Mouse (Mus musculus) heart, embryonic 14.5 days (tissue): ENCODE measurements at regions not wholly inside any gene's neighbourhood (a gene's known extent, or its start where the extent isn't known, plus 50 kb on each side); places are given as distances from the start of the nearest gene placed in this dataset.
A peak's percentile ranks its signal among the peaks of the same experiment; 100 is the strongest.

Source experiments
- ATAC-seq: fragments of 200-750 bp; cut with Nextera tagmentation; 2 replicates; pipeline ENCODE4 v1.8.0; 2017; ENCODE audit warnings: low read depth, moderate TSS enrichment; ENCODE audit not compliant: insufficient number of reproducible peaks, insufficient read depth, low FRiP score
- H3K27ac ChIP-seq, 2 experiments: fragments of 200-500 bp in 1 of 2; fragments of 300-500 bp in 1 of 2; sonication (generic) in 1 of 2; replicated peaks in 1 of 2; 2 replicates each; pipeline ENCODE4 v1.5.1; 2012 to 2014; ENCODE audit warnings: low read depth in 2 of 2, low read length in 2 of 2, control low read depth in 1 of 2, mild to moderate bottlenecking in 1 of 2, mixed read lengths in 1 of 2; ENCODE audit not compliant: control insufficient read depth in 1 of 2, insufficient read depth in 1 of 2
- H3K27me3 ChIP-seq: fragments of 300-500 bp; sonication (generic); 2 replicates; pipeline ENCODE4 v1.6.1; 2014; ENCODE audit warnings: mild to moderate bottlenecking, low read length, control low read depth; ENCODE audit not compliant: control insufficient read depth, insufficient read depth
- H3K36me3 ChIP-seq: fragments of 300-500 bp; sonication (generic); 2 replicates; pipeline ENCODE4 v1.6.1; 2014; ENCODE audit warnings: mild to moderate bottlenecking, control low read depth, low read length, mixed read lengths; ENCODE audit not compliant: control insufficient read depth, insufficient read depth
- H3K4me1 ChIP-seq, 2 experiments: fragments of 200-500 bp in 1 of 2; fragments of 300-500 bp in 1 of 2; sonication (generic) in 1 of 2; 2 replicates each; pipeline ENCODE4 v1.6.1; 2012 to 2014; ENCODE audit warnings: low read length in 2 of 2, control low read depth in 1 of 2, mixed read lengths in 1 of 2; ENCODE audit not compliant: control insufficient read depth in 2 of 2, insufficient read depth in 2 of 2
- H3K4me2 ChIP-seq: fragments of 300-500 bp; sonication (generic); 2 replicates; pipeline ENCODE4 v1.6.1; 2014; ENCODE audit warnings: mild to moderate bottlenecking, low read length
- H3K4me3 ChIP-seq, 2 experiments: fragments of 200-500 bp in 1 of 2; fragments of 300-500 bp in 1 of 2; sonication (generic) in 1 of 2; 2 replicates each; pipeline ENCODE4 v1.5.1; 2012 to 2014; ENCODE audit warnings: low read length in 2 of 2, mild to moderate bottlenecking in 2 of 2, control low read depth in 1 of 2, low read depth in 1 of 2, moderate library complexity in 1 of 2; ENCODE audit not compliant: control insufficient read depth in 1 of 2, insufficient read depth in 1 of 2
- H3K9ac ChIP-seq: fragments of 300-500 bp; sonication (generic); 2 replicates; pipeline ENCODE4 v1.6.1; 2014; ENCODE audit warnings: mild to moderate bottlenecking, low read length
- H3K9me3 ChIP-seq: fragments of 300-500 bp; sonication (generic); 2 replicates; pipeline ENCODE4 v1.6.1; 2016; ENCODE audit warnings: low read length, control low read depth; ENCODE audit not compliant: control insufficient read depth
- WGBS: fragments of 180-500 bp; shearing (Covaris S2); extraction: QIAGEN DNeasy Blood & Tissue Kit; methylation state at CpG from one replicate; pipeline ENCODE4 v1.1.7; 2014; 5-methylcytosine and 5-hydroxymethylcytosine counted together

DNA sequence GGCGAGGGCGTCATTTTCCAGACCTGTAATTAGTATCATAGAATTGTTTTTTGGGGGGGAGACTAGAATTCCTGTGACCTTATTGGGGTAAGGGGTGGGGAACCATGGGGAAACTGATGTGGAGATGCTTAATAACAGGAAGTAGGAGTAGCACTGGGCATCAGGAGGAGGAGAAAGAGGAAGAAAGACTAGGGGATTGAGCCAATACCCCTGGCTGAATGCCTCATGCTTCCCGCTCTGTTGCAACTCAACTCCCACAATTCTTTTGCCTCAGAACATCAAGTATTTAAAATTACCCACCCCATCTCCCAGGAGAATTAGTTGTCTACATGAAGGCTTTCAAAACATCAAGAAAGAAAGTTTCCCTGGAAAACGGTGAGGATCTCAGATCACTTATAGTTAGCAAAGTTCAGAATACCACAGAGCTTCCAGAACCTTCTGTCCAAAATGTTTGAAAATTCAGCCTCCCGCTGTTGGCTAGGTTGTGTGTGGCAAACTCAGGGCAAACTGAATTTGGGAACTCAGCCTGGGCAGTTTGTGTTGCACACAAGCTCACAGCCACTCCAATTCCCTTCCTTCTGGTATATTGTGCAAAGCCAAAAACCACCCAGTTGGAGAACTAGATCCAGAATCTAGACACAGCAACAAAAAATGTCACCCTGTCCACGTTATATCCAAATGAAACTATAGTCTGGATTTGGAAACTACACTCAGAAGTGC, 209.8 kb downstream of the Icos start:
- Histone ChIP-seq H3K27me3 (no peaks in the 10 kb centered on the region), H3K9me3 (no peaks in the 10 kb centered on the region), H3K9ac (no peak overlapping the region), H3K4me1 (no peaks in the 10 kb centered on the region), H3K4me2 (no peak overlapping the region), H3K27ac (no peak overlapping the region), H3K36me3 (no peaks in the 10 kb centered on the region), H3K4me3 (no peak overlapping the region)
- 83% methylated on average over 6 of the region's 6 CpGs for WGBS
- ATAC-seq = no peak

- Histone ChIP-seq H3K36me3 (no peaks in the 10 kb centered on the region), H3K9me3 (no peaks in the 10 kb centered on the region), H3K4me1 (no peaks in the 10 kb centered on the region), H3K9ac (no peak overlapping the region), H3K4me3 (no peak overlapping the region), H3K27ac (no peak overlapping the region), H3K27me3 (no peaks in the 10 kb centered on the region), H3K4me2 (no peak overlapping the region)
- 78% methylated on average over 3 of the region's 3 CpGs for WGBS
- ATAC-seq = no peak
Observed at GRCm38 (mm10) chr1:61190921-61191320, 213.2 kb downstream of the Icos start.

- Histone ChIP-seq H3K4me3 (no peak overlapping the region), H3K4me1 (peaks cover 3 to 6% of the 10 kb centered on the region in 2 experiments; a peak in 3 of 4 replicates), H3K27me3 (no peaks in the 10 kb centered on the region), H3K9ac (no peak overlapping the region), H3K4me2 (no peak overlapping the region), H3K27ac (no peak overlapping the region), H3K36me3 (no peaks in the 10 kb centered on the region), H3K9me3 (no peaks in the 10 kb centered on the region)
- ATAC-seq = no peak
- 80% methylated on average over 3 of the region's 3 CpGs for WGBS
Observed at GRCm38 (mm10) chr1:61198549-61199062, 220.9 kb downstream of the Icos start.

DNA sequence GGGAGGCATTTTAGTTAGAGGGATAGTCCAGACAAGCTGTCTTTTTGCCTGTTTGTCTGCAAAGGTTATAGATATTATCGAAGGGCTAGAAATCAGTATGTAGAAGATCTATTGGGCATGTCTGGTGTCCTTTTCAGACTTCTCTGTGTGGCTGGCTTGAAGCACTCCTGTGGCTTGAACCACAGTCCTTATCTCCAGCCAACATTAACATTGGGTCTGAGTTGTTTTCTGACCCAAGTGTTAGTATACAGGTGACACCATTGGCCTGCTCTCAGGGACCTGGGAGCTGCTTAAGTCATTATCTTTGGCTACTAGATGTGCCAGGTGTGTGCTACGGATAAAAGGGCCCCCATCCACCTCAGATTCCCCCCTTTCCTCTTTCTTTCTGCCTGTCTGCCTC, 223.3 kb downstream of the Icos start:
- H3K4me1 ChIP-seq = peaks cover 4 to 7% of the 10 kb centered on the region in 2 experiments; a peak in 3 of 4 replicates
- ATAC-seq = no peak
- H3K27me3 ChIP-seq = no peaks in the 10 kb centered on the region
- H3K36me3 ChIP-seq = no peaks in the 10 kb centered on the region
- no peak overlapping the region for H3K27ac ChIP-seq
- no peak overlapping the region for H3K4me2 ChIP-seq
- 71% methylated on average over 2 of the region's 2 CpGs for WGBS
- H3K9ac ChIP-seq = no peak overlapping the region
- no peak overlapping the region for H3K4me3 ChIP-seq
- no peaks in the 10 kb centered on the region for H3K9me3 ChIP-seq

DNA sequence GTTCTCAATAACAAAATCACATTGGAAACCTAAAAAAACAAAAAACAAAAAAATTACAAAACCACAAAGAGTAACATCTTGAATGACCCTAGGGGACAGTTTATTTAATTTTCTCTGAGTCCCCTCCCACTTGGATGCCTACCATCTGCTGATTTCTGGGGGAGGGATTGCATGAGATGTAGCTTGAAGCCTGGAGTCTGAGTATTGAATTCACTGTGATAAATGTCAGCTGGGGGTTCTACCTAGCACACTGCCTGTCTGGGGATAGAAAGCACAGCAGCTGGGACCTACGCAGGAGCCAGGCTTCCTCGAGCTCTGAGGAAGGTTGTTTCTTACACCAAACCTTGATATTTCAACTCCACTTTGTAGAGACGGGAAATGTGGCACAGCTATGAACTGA, 224.4 kb downstream of the Icos start:
- ATAC-seq = no peak

GRCm38 (mm10) chr1:61203170-61203569, 225.4 kb downstream of the Icos start:
- peak overlapping the region; percentile 11 to 34; a peak in 1 of 4 replicates for H3K27ac ChIP-seq
- no peaks in the 10 kb centered on the region for H3K9me3 ChIP-seq
- no peaks in the 10 kb centered on the region for H3K36me3 ChIP-seq
- H3K4me3 ChIP-seq = peak overlapping the region in 1 of 2 experiments; percentile 6; a peak in 1 of 4 replicates
- 0 out of 2 replicates have a peak, but pooled peaks have one; percentile 35 for ATAC-seq
- 13% methylated on average over 15 of the region's 15 CpGs for WGBS
- H3K4me1 ChIP-seq = peaks cover 4 to 7% of the 10 kb centered on the region in 2 experiments; a peak in 3 of 4 replicates
- no peaks in the 10 kb centered on the region for H3K27me3 ChIP-seq
- peak overlapping the region; percentile 31; the same call in 1 of the 2 replicates for H3K9ac ChIP-seq
- H3K4me2 ChIP-seq = peak overlapping the region; percentile 55

More for the DNA sequence above, 224.4 kb downstream of the Icos start:
- Histone ChIP-seq H3K9me3 (no peaks in the 10 kb centered on the region), H3K4me3 (no peak overlapping the region), H3K27ac (no peak overlapping the region), H3K9ac (no peak overlapping the region), H3K36me3 (no peaks in the 10 kb centered on the region), H3K4me1 (peaks cover 4 to 7% of the 10 kb centered on the region in 2 experiments; a peak in 3 of 4 replicates), H3K27me3 (no peaks in the 10 kb centered on the region), H3K4me2 (no peak overlapping the region)
- WGBS = 72% methylated on average over 3 of the region's 3 CpGs

DNA sequence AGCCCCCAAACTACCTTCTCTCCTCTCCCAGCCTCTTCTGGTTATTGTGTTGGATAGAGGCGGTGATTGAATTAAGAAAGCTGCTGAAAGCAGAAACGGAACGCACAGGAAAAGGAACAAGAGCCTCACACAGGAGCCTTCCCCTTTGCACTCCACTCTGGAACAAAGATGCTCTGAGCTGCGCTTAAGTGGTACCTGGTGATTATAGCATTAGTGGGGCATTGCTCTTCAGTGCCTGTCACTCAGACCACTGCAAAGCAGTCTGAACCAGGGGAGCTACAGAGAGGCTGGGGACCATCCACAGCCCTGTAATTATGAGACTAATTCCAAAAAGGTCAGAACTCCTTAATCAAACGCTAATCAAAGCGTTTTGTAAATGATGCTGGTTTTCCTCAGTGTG, 225.9 kb downstream of the Icos start:
- ATAC-seq = no peak
- Histone ChIP-seq H3K27me3 (no peaks in the 10 kb centered on the region), H3K4me2 (peak overlapping the region; percentile 55), H3K36me3 (no peaks in the 10 kb centered on the region), H3K27ac (peak overlapping the region in 1 of 2 experiments; percentile 34; a peak in 1 of 4 replicates), H3K4me1 (peaks cover 4 to 7% of the 10 kb centered on the region in 2 experiments; a peak in 3 of 4 replicates), H3K4me3 (peak overlapping the region in 1 of 2 experiments; percentile 6; a peak in 1 of 4 replicates), H3K9ac (peak overlapping the region; percentile 31; the same call in 1 of the 2 replicates), H3K9me3 (no peaks in the 10 kb centered on the region)
- 21% methylated on average over 6 of the region's 6 CpGs for WGBS
